Mouse (Mus musculus) ES-E14 (cell line): ENCODE data around the gene Foxp1.

Experiments used
- CHD2 ChIP-seq: IDR thresholded peaks from 2 replicates; pipeline ENCODE4 v1.6.1; 2014; ENCODE audit warnings: mild to moderate bottlenecking, low read depth, low read length, inconsistent platforms
- MAFK ChIP-seq: IDR thresholded peaks from 2 replicates; pipeline ENCODE4 v1.6.1; 2014; ENCODE audit warnings: mild to moderate bottlenecking, low read depth, low read length, inconsistent platforms; ENCODE audit not compliant: insufficient read depth

- TF ChIP-seq CHD2, result no peak
- TF ChIP-seq MAFK, result no peak
Observed at GRCm38 (mm10) chr6:99252816-99253215, 269.7 kb downstream of the Foxp1 start.
